Mouse (Mus musculus): ENCODE results near the gene Slc25a18. TPM values are rescaled to one million over a fixed set of nuclear protein-coding genes. Genes with fewer than 3 reads are reported as not detected.
A peak's percentile ranks its signal among the peaks of the same experiment; 100 is the strongest.

The Slc25a18 gene
- polyA plus RNA-seq, 1 experiment, result 0.07 TPM

DNA sequence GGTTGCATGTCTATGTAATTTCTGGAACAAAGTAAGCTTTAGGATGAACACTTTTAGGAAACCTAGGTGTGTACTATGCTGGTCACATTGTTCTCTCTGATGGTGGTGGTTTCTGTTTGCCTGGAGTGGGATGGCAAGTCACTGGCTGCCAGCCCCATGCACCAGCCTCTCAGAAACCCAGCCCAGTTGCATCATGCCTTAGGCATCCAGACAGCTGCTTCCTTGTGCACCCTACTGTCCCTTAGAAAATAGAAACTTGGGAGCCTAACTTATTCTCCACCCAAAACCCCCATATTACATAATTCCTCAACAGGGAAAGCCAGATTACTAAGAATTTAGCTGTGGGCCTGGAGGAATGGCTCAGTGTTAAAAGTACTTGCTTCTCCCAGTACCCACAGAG, 1.4 kb upstream of the Slc25a18 start:
- no peak overlapping the region for H3K4me3 ChIP-seq
- H3K27me3 ChIP-seq (ENCODE audit: control insufficient read depth, insufficient read depth, insufficient read length), result no peaks in the 10 kb centered on the region
- no peaks in the 10 kb centered on the region for H3K79me2 ChIP-seq (ENCODE audit: control insufficient read depth, insufficient read depth)
- H3K36me3 ChIP-seq (ENCODE audit: control insufficient read depth, insufficient read depth), result no peaks in the 10 kb centered on the region
- peak; percentile 28 to 86 (median 85) for TF ChIP-seq MYOD1 (IDR thresholded peaks at IDR 0.05; ENCODE audit: control insufficient read depth in 1 of 3, insufficient read length in 2 of 3, low read depth in 2 of 3)
- TF ChIP-seq TCF3 (IDR thresholded peaks at IDR 0.05; ENCODE audit: insufficient read length, low read depth), result no peak
- TF ChIP-seq REST (IDR thresholded peaks at IDR 0.05; ENCODE audit: insufficient read depth, insufficient read length), result no peak
- no peak for TF ChIP-seq USF1 (IDR thresholded peaks at IDR 0.05; ENCODE audit: low read depth)
- peak; percentile 47 for TF ChIP-seq TCF12 (IDR thresholded peaks at IDR 0.05; ENCODE audit: insufficient read depth, poor library complexity, severe bottlenecking)
- peak; percentile 41 to 87 (median 82) for TF ChIP-seq MYOG (IDR thresholded peaks at IDR 0.05; ENCODE audit: control insufficient read depth in 1 of 3, insufficient read depth in 1 of 3, insufficient read length in 2 of 3, low read depth in 2 of 3)
- no peak for TF ChIP-seq POLR2A (IDR thresholded peaks at IDR 0.05; ENCODE audit: insufficient read length, low read depth)
- no peak for TF ChIP-seq E2F4 (IDR thresholded peaks at IDR 0.05; ENCODE audit: insufficient read depth)
- no peak for TF ChIP-seq MAX (IDR thresholded peaks at IDR 0.05; ENCODE audit: low read depth)
- no peak for TF ChIP-seq POLR2AphosphoS2 (IDR thresholded peaks at IDR 0.05; ENCODE audit: insufficient read length, low read depth)
- TF ChIP-seq CEBPB (IDR thresholded peaks at IDR 0.05; ENCODE audit: insufficient read depth, poor library complexity, severe bottlenecking), result peak; percentile 71
- TF ChIP-seq SRF (IDR thresholded peaks at IDR 0.05; ENCODE audit: control insufficient read depth, insufficient read length, low read depth), result no peak
- no peak overlapping the region for H3ac ChIP-seq (ENCODE audit: control insufficient read depth, insufficient read length)
- H3K4me2 ChIP-seq (ENCODE audit: low read depth), result peak overlapping the region; percentile 54

DNA sequence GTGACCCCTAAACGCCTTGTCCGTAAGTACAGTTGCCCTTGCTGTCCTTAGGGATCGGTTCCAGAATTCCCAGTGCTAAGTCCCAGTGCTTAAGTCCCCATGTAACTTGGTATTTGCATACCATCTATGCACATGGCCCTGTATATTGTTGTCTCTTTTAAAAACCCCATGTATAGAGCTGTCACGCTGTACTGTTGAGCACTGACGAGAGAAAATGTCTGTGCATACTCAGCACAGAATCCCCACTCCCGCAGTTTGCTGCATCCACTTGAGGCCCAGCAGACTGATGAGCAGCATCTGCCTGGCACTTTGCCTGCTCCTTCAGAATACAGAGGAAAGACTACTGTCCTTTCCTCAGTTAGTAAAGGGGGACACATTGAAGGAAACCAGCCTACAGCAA, 385 bp downstream of the Slc25a18 start:
- no peak overlapping the region for H3K4me2 ChIP-seq (ENCODE audit: low read depth)
- no peak overlapping the region for H3K4me3 ChIP-seq
- no peaks in the 10 kb centered on the region for H3K27me3 ChIP-seq (ENCODE audit: control insufficient read depth, insufficient read depth, insufficient read length)
- TF ChIP-seq E2F4 (IDR thresholded peaks at IDR 0.05; ENCODE audit: insufficient read depth), result no peak
- TF ChIP-seq MYOD1 (IDR thresholded peaks at IDR 0.05; ENCODE audit: control insufficient read depth in 1 of 3, insufficient read length in 2 of 3, low read depth in 2 of 3), result no peak
- no peak for TF ChIP-seq MYOG (IDR thresholded peaks at IDR 0.05; ENCODE audit: control insufficient read depth in 1 of 3, insufficient read depth in 1 of 3, insufficient read length in 2 of 3, low read depth in 2 of 3)
- TF ChIP-seq POLR2A (IDR thresholded peaks at IDR 0.05; ENCODE audit: insufficient read length, low read depth), result no peak
- no peak for TF ChIP-seq REST (IDR thresholded peaks at IDR 0.05; ENCODE audit: insufficient read depth, insufficient read length)
- TF ChIP-seq MAX (IDR thresholded peaks at IDR 0.05; ENCODE audit: low read depth), result no peak
- TF ChIP-seq SRF (IDR thresholded peaks at IDR 0.05; ENCODE audit: control insufficient read depth, insufficient read length, low read depth), result no peak
- no peak for TF ChIP-seq CEBPB (IDR thresholded peaks at IDR 0.05; ENCODE audit: insufficient read depth, poor library complexity, severe bottlenecking)
- TF ChIP-seq TCF3 (IDR thresholded peaks at IDR 0.05; ENCODE audit: insufficient read length, low read depth), result no peak
- TF ChIP-seq USF1 (IDR thresholded peaks at IDR 0.05; ENCODE audit: low read depth), result no peak
- TF ChIP-seq POLR2AphosphoS2 (IDR thresholded peaks at IDR 0.05; ENCODE audit: insufficient read length, low read depth), result no peak
- no peak for TF ChIP-seq TCF12 (IDR thresholded peaks at IDR 0.05; ENCODE audit: insufficient read depth, poor library complexity, severe bottlenecking)
- no peaks in the 10 kb centered on the region for H3K36me3 ChIP-seq (ENCODE audit: control insufficient read depth, insufficient read depth)
- H3ac ChIP-seq (ENCODE audit: control insufficient read depth, insufficient read length), result no peak overlapping the region
- no peaks in the 10 kb centered on the region for H3K79me2 ChIP-seq (ENCODE audit: control insufficient read depth, insufficient read depth)

DNA sequence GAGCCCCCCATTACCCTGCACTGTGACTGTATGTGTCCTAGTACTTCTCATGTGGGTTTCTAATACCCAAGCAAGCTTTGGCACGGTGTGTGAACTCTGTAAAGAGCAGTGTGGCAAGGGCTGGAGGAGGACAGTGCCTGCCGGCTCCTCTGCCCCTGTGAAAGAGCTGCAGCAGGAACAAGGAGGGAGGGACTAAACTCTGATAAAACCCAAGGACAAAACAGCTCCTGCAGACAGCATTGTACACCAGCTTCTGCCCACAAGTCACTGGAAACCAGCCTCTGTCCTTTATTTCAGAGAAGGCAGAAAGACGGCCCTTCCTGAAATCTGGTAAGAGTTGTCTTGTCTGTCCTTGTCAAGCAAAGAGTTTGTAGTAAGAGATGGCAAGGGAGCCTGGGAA, 2.9 kb downstream of the Slc25a18 start:
- H3K4me3 ChIP-seq, result no peak overlapping the region
- no peaks in the 10 kb centered on the region for H3K27me3 ChIP-seq (ENCODE audit: control insufficient read depth, insufficient read depth, insufficient read length)
- TF ChIP-seq REST (IDR thresholded peaks at IDR 0.05; ENCODE audit: insufficient read depth, insufficient read length) (no peak), USF1 (IDR thresholded peaks at IDR 0.05; ENCODE audit: low read depth) (no peak), TCF3 (IDR thresholded peaks at IDR 0.05; ENCODE audit: insufficient read length, low read depth) (no peak), POLR2AphosphoS2 (IDR thresholded peaks at IDR 0.05; ENCODE audit: insufficient read length, low read depth) (no peak), MAX (IDR thresholded peaks at IDR 0.05; ENCODE audit: low read depth) (no peak), POLR2A (IDR thresholded peaks at IDR 0.05; ENCODE audit: insufficient read length, low read depth) (no peak), MYOG (IDR thresholded peaks at IDR 0.05; ENCODE audit: control insufficient read depth in 1 of 3, insufficient read depth in 1 of 3, insufficient read length in 2 of 3, low read depth in 2 of 3) (no peak)
- H3K36me3 ChIP-seq (ENCODE audit: control insufficient read depth, insufficient read depth), result no peaks in the 10 kb centered on the region
- no peak overlapping the region for H3ac ChIP-seq (ENCODE audit: control insufficient read depth, insufficient read length)
- no peaks in the 10 kb centered on the region for H3K79me2 ChIP-seq (ENCODE audit: control insufficient read depth, insufficient read depth)
- H3K4me2 ChIP-seq (ENCODE audit: low read depth), result no peak overlapping the region

DNA sequence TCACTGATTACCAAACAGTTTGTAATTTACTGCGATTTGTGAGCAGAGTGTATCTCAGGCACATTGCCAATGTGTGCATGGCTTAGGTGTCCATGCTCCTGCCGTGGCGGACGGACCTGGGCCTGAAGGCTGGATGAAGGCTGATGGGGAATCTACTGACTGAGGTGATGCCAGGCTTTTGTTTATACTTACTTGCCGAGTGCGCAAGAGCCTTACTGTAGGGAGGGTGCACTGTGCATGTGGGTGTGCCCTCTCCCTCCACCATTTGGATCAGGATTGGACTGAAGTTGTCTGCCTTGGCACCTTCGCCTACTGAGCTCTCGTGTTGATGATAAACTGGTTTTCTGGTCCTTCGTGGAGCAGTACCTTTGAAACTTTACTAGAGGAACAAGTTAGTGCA, 4.2 kb downstream of the Slc25a18 start:
- no peak overlapping the region for H3K4me2 ChIP-seq (ENCODE audit: low read depth)
- H3K27me3 ChIP-seq (ENCODE audit: control insufficient read depth, insufficient read depth, insufficient read length), result no peaks in the 10 kb centered on the region
- no peak overlapping the region for H3ac ChIP-seq (ENCODE audit: control insufficient read depth, insufficient read length)
- H3K4me3 ChIP-seq, result no peak overlapping the region
- no peak for TF ChIP-seq POLR2AphosphoS2 (IDR thresholded peaks at IDR 0.05; ENCODE audit: insufficient read length, low read depth)
- TF ChIP-seq REST (IDR thresholded peaks at IDR 0.05; ENCODE audit: insufficient read depth, insufficient read length), result no peak
- TF ChIP-seq MAX (IDR thresholded peaks at IDR 0.05; ENCODE audit: low read depth), result no peak
- TF ChIP-seq E2F4 (IDR thresholded peaks at IDR 0.05; ENCODE audit: insufficient read depth), result no peak
- TF ChIP-seq POLR2A (IDR thresholded peaks at IDR 0.05; ENCODE audit: insufficient read length, low read depth), result no peak
- TF ChIP-seq CEBPB (IDR thresholded peaks at IDR 0.05; ENCODE audit: insufficient read depth, poor library complexity, severe bottlenecking), result no peak
- no peak for TF ChIP-seq TCF3 (IDR thresholded peaks at IDR 0.05; ENCODE audit: insufficient read length, low read depth)
- no peak for TF ChIP-seq MYOG (IDR thresholded peaks at IDR 0.05; ENCODE audit: control insufficient read depth in 1 of 3, insufficient read depth in 1 of 3, insufficient read length in 2 of 3, low read depth in 2 of 3)
- no peak for TF ChIP-seq TCF12 (IDR thresholded peaks at IDR 0.05; ENCODE audit: insufficient read depth, poor library complexity, severe bottlenecking)
- no peak for TF ChIP-seq USF1 (IDR thresholded peaks at IDR 0.05; ENCODE audit: low read depth)
- TF ChIP-seq MYOD1 (IDR thresholded peaks at IDR 0.05; ENCODE audit: control insufficient read depth in 1 of 3, insufficient read length in 2 of 3, low read depth in 2 of 3), result no peak
- TF ChIP-seq SRF (IDR thresholded peaks at IDR 0.05; ENCODE audit: control insufficient read depth, insufficient read length, low read depth), result no peak
- H3K36me3 ChIP-seq (ENCODE audit: control insufficient read depth, insufficient read depth), result no peaks in the 10 kb centered on the region
- no peaks in the 10 kb centered on the region for H3K79me2 ChIP-seq (ENCODE audit: control insufficient read depth, insufficient read depth)
